Mouse (Mus musculus) A20 (cell line): ENCODE data around the gene Ppp4r4.
A peak's percentile ranks its signal among the peaks of the same experiment; 100 is the strongest.
"Not testable (repeated sequence)": the region's sequence is repeated elsewhere in the genome, so short reads cannot be mapped to it uniquely, and the experiment has no call there.

Experiments used
- DNase-seq: peaks from one replicate; pipeline ENCODE4 v3.0.0-alpha.2; 2011; ENCODE audit warnings: low read depth, low spot score

Ppp4r4 gene

DNA sequence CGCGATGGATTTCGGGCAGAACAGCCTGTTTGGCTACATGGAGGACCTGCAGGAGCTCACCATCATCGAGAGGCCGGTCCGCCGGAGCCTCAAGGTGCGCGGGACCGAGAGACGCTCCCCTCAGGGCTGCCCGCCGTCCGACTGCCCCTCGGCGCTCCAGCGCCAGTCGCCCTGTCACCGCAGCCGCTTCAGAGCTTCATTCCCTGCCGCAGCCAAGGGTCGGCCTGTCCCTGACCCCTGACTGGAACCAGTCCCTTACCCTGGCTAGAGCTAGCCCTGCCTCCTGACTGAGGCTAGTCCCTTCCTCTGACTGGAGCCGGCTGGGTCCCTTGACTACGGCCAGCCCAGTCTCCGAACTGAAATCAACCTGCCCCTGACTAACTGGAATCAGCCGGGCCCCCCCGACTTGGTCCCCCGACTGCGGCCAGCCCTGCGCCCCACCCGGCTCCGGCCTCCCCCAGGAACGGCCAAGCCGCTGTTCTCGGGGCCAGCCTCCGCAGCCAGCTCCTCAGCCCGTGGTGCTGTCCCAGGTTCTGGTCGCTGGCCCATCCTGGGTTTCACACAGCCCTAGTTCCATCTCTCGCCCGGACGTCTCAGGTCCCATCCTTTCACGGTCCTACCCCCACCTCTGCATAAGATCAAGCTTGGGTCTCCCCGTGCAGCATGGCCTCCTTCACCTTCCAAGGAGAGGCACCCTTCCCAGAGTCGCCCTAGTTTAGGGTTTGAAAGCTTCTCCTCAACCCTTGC is 739 bp downstream of the Ppp4r4 start:
- no peak for DNase-seq

DNA sequence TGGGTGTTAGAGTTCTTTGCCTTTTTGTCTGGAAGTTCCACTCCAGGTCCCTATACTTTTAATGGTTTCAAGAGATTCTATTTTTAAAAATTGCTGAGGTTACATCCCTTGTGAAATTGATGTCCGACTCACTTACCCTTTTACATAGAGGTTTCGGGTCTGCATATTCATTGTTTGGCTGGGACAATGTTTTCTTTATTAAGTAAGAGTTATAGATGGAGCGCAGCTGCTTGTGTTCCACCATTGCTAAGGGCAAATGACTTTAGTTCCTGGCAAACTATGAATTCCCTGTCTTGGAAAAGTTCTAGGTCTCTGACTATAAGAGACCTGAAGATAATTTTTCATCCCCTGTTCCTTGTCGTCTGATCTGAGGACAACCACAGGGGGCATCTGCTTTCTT is 8.3 kb downstream of the Ppp4r4 start:
- DNase-seq, result no peak

DNA sequence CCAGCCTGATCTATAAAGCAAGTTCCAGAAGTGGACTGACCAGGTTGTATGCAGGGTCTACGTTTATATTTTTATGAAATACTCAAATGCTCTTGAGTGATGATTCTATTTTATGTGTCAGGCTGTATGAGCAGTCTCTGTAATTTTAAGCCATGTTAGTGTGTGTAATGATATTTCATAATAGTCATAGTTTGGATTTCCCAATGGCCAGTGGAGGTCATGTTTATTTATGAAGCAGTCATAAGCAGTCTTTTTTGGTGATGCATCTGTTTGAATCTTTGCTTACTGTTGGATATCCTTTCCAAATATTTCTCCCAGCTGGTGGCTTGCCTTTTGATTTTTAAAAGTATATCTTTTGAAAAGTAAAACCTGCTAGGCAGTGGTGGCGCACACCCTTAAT is 11.3 kb downstream of the Ppp4r4 start:
- DNase-seq, result no peak

DNA sequence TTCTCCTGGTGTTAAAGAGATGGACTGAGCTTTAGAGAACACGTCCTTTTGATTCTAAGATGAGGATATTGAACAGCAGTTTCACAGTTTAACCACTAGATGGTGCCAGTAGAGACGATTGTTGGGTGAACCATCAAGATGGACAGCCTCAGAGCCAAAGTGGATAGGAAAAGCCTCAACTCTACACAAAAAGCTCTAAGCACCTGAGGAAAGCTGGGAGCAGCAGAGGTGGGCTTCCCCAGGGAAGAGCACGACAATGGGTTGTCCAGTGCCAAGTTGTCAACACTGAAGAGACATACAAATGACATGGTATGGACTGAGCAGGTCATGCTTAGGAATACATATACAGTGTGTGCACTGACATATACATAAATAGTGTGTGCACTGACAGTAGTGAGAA is 12.1 kb downstream of the Ppp4r4 start:
- DNase-seq, result peak; percentile 55

DNA sequence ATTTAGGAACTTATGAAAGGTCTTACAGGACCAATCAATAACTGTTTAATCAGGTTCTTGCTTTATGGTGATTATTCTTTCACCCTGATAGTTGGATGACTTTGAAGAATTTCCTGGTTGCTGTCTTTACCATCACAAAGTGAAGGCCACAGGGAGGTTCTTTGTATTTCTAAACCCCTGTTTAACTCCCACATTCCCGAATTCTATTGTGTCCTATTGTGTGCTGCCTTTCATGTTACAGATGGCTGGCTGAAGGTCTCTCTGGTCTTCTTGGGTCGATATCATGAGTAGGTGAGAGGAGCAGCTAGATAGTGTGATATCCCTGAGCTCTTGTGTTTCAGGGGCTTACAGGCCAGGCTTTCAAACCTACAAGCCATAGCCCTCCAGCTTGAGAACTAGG is 15.4 kb downstream of the Ppp4r4 start:
- no peak for DNase-seq

DNA sequence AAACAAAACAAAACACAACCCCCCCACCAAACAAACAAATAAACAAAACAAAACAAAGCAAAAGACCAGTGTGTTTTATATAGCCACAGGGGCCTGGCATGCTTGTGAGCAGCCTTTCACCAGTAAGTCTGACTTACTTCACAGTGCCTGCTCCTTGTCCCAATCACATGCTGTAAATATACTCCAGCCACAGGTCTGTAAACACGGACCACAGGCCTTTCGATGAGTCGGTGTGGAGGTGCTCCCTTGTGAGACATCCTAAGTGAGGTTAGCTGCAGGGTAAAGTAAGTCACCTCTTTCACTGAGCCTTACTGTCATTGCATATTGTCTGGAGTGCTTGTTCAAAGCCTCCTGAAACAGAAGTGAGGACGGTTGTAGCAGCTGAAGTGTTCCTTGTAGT is 16.4 kb downstream of the Ppp4r4 start:
- DNase-seq, result no peak

DNA sequence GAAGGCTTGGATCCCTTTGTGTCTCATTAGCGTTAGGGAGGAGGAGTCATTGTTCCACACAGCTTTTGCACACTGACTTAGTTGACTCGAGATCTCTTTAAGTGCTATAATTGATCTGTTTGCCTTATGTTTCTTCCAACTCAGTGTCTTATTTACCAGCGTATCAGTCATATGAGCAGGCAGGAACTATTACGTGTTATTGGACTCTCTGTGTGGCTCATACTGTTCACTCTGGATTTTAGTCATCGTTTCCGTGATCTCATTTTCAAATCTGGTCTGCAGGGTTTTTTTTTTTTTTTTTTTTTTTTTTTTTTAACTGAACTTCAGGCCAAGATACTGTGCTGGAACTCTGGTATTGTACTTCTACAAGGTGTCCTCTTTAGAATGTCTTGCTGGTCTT is 18.0 kb downstream of the Ppp4r4 start:
- DNase-seq, result peak; percentile 8

DNA sequence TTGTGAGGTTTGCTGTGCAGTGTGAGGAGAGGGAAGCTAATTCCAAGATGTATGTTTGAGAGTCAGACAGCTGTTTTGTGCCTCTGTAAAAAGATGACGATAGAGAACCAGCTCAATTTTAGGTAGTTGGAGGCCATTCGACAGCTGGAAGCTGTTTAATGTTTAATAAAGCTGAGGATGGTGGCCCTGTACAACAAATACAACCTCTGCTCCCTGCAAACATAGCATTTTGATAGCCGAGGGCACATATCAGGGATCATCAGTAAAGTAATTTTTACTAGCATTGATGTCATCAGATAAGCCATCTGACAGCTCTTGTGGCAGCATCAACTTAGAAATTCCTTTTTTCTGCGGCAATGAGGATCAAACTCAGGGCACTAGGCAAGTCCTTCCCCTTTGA is 19.3 kb downstream of the Ppp4r4 start:
- DNase-seq, result no peak

DNA sequence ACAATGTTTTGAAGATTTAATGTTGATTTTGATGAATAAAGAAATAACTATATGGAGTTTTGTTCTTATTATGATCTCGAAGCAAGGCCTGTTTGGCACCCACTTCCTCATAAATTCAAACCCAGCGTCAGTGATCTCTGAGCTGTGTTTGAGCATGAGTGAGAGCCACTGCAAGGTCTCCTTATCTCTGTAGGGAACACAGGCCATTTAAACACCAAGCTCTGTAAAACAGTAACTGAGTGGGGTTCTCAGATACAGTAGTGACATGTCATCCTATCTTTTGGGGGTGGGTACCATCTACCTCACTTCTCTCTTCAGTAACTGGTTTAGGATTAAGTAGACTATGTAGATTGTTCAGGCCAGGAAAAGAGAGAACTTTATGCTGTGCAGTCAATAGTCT is 20.4 kb downstream of the Ppp4r4 start:
- no peak for DNase-seq

DNA sequence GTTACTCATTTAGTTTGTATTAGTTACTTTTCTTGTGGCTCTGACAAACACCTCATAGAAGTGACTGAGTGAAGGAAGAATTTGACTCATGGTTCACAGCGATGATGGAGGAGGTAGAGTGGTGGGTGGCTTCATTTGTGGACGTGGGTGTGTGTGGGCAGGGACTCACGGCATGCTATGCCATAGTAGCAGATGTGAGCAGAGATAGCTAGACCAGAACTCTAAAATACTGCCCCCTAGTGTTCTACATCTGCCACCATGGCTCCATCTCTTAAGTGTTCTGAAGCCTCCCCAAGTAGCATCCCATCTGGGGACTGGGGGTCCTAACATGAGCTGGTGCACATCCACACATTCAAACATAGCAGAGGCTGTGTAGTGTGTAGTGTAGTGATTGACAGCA is 21.4 kb downstream of the Ppp4r4 start:
- peak; percentile 35 for DNase-seq

DNA sequence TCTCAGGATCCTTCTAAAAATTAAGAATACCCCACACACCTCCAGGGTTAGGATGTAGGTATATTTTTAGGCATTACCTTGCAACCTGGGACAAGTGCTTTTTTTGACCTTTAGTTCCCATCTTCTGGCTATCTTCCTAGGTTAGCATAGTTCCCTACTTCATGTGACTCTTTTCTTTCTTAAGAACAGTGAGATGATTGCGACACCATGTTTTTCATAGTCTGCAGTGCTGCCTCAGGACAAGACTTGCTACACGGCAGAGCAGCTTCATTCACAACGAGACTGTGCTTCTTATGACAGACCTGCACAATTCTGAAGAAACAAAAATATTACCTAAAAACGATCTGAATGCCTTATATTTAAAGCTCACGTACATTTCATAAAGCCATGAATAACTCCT is 24.8 kb downstream of the Ppp4r4 start:
- no peak for DNase-seq

DNA sequence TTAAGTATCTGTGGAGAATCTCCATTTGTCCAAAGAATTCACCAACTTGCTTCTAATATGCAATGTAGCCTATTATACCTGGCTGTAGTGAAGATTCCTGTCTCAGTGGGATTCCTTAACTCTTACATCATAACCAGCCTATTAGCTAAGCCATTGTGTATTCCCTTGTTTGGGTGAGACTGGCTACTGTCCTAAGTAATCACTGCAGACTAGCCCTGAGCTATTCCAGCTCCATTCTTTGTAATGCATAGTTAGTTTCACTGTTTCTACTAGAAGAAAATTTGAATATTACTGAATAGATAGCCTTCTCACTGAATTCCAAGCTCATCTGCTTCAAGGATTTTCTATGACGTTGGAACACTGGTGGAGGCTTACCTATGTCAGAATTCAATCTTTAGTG is 32.6 kb downstream of the Ppp4r4 start:
- DNase-seq, result no peak

DNA sequence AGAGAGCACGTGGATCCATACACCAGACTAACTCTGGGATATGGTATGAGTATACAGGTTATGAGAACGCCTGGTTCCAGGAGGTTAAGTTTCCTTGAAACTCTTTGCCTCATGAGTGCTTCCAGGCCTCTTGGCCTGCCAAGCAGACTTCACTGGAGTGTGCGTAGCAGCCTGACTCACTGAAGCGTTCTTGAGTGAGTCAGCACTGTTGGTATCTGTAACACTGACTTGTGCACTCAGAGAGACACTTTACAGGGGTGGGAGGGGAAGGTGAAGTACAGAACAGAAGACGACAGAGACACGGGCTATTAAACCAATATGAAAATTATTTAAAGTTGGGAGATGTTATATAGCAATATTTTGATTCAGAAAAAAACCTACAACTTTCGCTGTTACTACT is 33.1 kb downstream of the Ppp4r4 start:
- DNase-seq, result no peak

DNA sequence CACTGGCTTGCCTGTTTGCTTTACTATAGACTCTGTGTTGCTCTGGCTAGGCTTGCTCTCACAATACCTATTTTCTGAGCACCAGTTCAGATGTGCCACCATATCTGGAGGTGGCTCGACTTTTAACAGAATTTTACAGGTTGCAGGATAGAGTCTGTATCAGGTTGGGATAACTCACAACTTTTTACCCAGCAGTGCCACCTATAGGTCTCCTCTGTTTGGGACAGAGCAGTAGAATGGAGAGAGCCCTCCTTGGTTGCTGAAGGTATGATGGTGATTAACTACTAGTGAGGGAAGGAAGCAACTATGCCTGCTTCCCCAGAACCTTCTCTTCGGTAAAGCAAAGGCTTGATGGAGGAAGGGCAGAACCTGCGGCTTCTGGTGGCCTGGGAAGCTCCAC is 35.0 kb downstream of the Ppp4r4 start:
- peak; percentile 16 for DNase-seq

DNA sequence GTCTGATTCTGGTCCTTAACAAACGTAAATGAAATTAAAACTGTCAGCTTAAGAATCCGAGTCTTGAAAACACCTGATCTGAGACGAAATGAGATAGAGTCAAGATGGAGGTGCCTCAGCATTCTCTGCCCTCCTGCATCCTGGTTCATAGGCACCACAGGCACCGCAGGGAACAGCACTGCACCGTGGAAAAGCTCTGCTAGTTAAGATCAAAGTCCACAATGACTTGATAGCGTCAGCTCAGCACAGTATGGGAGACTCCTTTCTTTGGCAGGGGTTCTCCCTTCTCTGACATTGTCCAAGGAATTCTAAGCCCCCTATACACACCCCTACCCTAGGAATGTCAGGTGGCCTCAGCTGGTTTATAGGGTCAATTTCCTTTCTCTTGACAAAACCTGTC is 37.6 kb downstream of the Ppp4r4 start:
- DNase-seq, result no peak

DNA sequence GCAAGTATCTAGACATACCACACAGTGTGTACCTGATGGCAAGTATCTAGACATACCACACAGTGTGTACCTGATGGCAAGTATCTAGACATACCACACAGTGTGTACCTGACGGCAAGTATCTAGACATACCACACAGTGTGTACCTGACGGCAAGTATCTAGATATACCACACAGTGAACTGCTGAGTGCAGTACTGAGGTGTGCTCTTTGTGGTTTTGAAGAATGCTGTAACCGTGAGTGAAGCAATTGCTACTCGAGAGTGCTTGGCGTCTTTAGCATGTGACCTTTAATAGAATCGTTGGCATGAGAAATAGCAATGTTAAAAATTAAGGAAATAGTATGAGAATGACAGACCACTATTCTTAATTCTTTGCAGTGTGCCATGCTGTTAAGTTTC is 46.1 kb downstream of the Ppp4r4 start:
- DNase-seq, result not testable (repeated sequence)

DNA sequence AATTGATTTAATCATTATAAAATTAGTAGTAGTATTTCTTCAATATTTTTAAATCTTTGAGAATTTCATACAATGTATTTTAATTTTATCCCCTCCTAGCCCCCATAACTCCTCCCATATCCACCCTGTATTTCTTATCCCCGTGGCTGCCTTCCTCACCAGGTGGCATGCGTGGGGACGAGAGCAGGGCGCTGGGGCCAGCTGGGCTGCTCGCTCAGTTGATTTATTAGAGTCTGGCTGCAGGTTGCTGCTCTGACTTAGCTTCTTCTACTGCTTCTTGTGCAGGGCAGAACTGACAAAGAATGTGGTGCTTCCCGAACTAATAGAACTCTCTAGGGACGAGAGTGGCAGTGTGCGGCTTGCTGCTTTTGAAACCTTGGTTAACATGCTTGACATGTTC is 51.7 kb downstream of the Ppp4r4 start:
- no peak for DNase-seq

DNA sequence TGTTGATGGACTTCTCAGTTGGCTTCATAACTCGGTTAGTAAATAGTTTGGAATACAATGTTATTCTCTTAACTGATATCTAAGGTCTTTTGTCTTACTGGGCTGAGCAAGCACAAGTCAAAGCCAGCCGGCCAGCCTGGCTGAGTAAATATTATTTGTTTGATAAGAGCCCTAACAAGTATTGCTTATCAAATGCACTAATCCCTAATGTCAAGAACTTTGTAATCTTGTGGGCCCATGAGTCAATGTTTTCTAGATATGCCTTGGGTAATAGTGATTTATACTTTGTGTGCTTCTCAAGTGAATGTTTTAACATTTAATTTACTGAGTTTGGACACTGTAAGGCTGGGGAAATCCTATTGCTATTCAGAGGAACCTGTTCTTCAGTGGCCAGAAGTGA is 66.3 kb downstream of the Ppp4r4 start:
- no peak for DNase-seq

DNA sequence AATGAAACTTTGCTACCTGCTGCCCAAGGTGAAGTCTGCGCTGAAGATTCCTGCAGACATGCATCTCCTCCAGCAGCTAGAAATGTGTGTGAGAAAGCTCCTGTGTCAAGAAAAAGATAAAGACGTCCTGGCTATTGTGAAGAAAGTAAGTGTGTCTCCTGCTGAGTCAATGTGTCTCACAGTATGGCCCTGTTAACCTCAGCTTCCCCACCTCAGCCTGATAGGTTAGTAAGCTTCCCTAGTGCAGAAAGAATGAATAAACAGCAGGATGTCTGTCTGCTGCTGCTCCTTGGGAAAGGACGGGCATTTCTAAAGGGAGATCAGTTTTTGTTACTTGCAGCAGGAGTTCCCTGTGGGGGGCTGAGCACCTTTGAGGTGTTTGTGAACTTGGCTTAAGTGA is 68.3 kb downstream of the Ppp4r4 start:
- DNase-seq, result no peak

DNA sequence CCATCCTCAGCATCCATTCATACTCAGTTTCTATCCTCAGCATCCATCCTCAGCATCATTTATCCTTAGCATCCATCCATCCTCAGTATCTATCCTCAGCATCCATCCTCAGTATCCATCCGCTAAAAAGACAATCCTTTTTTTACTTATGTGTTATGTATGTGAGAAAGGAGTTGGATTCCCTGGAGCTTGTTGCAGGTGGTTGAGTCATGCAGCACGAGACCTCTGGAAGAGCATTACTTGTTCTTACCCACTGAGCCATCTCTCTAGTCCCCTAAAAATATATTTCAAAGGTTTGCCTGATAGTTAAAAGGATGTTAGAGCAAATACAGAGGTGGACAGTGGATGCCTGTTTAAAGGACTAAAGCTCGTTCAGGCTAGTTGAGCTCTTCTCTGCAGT is 69.8 kb downstream of the Ppp4r4 start:
- DNase-seq, result no peak

DNA sequence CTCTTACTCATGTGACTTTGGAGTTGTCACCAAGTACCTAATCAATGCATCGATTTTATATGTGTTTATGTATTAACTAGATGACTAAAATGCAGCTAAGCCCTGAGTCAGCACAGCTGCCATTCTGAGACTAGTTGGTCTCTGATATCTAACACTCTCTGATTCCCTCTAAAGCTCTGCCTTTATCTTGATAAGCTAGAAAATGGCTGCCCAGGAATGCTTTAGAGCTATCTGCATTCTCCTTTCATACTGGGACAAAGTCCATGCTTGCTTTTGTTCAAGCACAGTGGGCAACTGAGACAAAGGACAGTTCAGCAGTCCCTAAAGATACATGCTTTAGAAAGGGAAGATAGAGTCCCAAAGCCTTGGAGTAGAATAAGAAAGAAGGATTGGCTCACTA is 83.1 kb downstream of the Ppp4r4 start:
- no peak for DNase-seq

DNA sequence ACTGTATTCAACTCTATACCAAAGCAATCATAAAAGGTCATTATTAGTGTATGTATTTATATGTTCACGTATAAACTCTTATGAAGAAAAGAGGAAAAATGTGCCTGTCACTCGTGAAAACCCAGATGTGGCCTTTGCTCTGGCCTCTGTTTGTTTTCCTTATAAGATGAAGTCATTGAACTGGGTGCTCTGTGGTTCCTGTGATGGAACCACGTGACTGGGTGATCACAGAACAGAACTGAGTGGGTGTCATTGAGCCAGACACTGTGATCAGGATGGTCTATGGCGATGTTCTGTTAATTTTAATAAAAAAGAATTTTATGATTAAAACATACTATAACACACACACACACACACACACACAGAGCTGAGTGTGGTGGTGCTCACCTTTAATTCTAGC is 83.7 kb downstream of the Ppp4r4 start:
- no peak for DNase-seq

DNA sequence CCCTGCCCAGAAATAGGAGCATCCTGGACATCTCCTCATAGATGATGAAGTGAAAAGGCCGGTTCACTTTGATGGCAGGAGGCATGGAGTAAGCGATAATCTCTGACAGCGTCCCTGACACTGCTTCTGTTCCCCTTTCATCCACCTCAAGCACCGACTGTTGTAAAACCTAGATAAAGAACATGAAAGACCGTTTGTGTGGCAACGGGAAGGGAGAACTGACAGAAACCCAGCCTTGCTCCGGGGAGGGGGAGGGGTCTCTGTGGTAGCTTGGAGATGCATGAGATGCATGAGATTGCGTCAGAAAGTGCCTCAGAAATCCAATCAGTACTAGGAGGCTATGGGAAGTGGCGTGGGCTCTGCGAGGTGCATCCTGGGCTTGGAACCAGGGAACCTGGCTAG is 84.8 kb downstream of the Ppp4r4 start:
- DNase-seq, result no peak

DNA sequence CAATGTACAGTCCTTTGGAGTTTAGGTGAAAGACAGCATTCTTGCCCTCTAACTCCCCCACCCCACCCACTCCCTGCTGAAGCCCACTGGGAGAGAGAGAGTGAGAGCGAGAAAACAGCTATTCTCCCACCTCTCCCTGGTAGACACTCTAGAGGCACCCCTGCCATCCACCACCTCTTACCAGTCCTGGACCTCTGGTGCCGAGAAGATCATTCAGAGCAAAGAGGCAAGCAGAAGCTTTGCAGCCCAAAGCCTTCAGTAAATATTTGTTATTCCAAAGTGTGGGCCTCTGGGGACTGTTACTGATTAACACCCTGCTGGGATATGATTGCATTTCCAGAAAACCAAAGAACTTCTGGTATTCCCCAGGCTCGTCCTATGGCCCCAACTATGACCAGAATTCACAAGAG is 99.1 kb downstream of the Ppp4r4 start, which contains the start of gene Serpina10:
Gene Serpina10, minus strand, starts transcription at position 242 of the 410 bp plus-strand sequence.
- no peak for DNase-seq
